Mouse (Mus musculus): Measurements from ENCODE around the gene Tex22. TPM values are rescaled to one million over a fixed set of nuclear protein-coding genes. Genes with fewer than 3 reads are reported as not detected.
A peak's percentile ranks its signal among the peaks of the same experiment; 100 is the strongest.

The Tex22 gene
- polyA plus RNA-seq, 1 experiment from 2014 or later, result not detected

GRCm38 (mm10) chr12:113101251-113101960, 27.1 kb downstream of the Tex22 start:
- DNase-seq (ENCODE audit: low spot score), result no peak

GRCm38 (mm10) chr12:113102461-113102860, 28.2 kb downstream of the Tex22 start:
- DNase-seq (ENCODE audit: low spot score), result peak; percentile 75

GRCm38 (mm10) chr12:113103846-113104451, 29.6 kb downstream of the Tex22 start:
- no peak for DNase-seq (ENCODE audit: low spot score)

- no peak for DNase-seq (ENCODE audit: low spot score)
Measured at GRCm38 (mm10) chr12:113106386-113106785, 32.1 kb downstream of the Tex22 start.

- DNase-seq (ENCODE audit: low spot score), result peak; percentile 29
Measured at GRCm38 (mm10) chr12:113107431-113108124, 33.3 kb downstream of the Tex22 start.

GRCm38 (mm10) chr12:113108528-113109283, 34.4 kb downstream of the Tex22 start:
- no peak for DNase-seq (ENCODE audit: low spot score)

- DNase-seq (ENCODE audit: low spot score), result no peak
Measured at GRCm38 (mm10) chr12:113109801-113110200, 35.5 kb downstream of the Tex22 start.

- no peak for DNase-seq (ENCODE audit: low spot score)
Measured at GRCm38 (mm10) chr12:113114141-113114540, 39.8 kb downstream of the Tex22 start.

- DNase-seq (ENCODE audit: low spot score), result no peak
Measured at GRCm38 (mm10) chr12:113114856-113115538, 40.7 kb downstream of the Tex22 start.

- DNase-seq (ENCODE audit: low spot score), result peak; percentile 72
Measured at GRCm38 (mm10) chr12:113119516-113120410, 45.5 kb downstream of the Tex22 start.

- DNase-seq (ENCODE audit: low spot score), result no peak
Measured at GRCm38 (mm10) chr12:113124726-113125125, 50.4 kb downstream of the Tex22 start.

- DNase-seq (ENCODE audit: low spot score), result no peak
Measured at GRCm38 (mm10) chr12:113130732-113131131, 56.4 kb downstream of the Tex22 start.

- DNase-seq (ENCODE audit: low spot score), result no peak
Measured at GRCm38 (mm10) chr12:113131601-113132000, 57.3 kb downstream of the Tex22 start.

GRCm38 (mm10) chr12:113132567-113132966, 58.3 kb downstream of the Tex22 start:
- no peak for DNase-seq (ENCODE audit: low spot score)

- DNase-seq (ENCODE audit: low spot score), result no peak
Measured at GRCm38 (mm10) chr12:113133260-113133659, 59.0 kb downstream of the Tex22 start.

- no peak for DNase-seq (ENCODE audit: low spot score)
Measured at GRCm38 (mm10) chr12:113133861-113134403, 59.6 kb downstream of the Tex22 start.

GRCm38 (mm10) chr12:113134502-113134901, 60.2 kb downstream of the Tex22 start:
- DNase-seq (ENCODE audit: low spot score), result no peak

GRCm38 (mm10) chr12:113135401-113135800, 61.1 kb downstream of the Tex22 start:
- DNase-seq (ENCODE audit: low spot score), result no peak

- DNase-seq (ENCODE audit: low spot score), result no peak
Measured at GRCm38 (mm10) chr12:113136492-113137020, 62.3 kb downstream of the Tex22 start.
